Mouse (Mus musculus): ENCODE results near the gene Prr36. TPM values are rescaled to one million over a fixed set of nuclear protein-coding genes. Genes with fewer than 3 reads are reported as not detected.

Prr36 gene
- polyA plus RNA-seq, 1 experiment from 2014 or later, result 0.99 TPM

DNA sequence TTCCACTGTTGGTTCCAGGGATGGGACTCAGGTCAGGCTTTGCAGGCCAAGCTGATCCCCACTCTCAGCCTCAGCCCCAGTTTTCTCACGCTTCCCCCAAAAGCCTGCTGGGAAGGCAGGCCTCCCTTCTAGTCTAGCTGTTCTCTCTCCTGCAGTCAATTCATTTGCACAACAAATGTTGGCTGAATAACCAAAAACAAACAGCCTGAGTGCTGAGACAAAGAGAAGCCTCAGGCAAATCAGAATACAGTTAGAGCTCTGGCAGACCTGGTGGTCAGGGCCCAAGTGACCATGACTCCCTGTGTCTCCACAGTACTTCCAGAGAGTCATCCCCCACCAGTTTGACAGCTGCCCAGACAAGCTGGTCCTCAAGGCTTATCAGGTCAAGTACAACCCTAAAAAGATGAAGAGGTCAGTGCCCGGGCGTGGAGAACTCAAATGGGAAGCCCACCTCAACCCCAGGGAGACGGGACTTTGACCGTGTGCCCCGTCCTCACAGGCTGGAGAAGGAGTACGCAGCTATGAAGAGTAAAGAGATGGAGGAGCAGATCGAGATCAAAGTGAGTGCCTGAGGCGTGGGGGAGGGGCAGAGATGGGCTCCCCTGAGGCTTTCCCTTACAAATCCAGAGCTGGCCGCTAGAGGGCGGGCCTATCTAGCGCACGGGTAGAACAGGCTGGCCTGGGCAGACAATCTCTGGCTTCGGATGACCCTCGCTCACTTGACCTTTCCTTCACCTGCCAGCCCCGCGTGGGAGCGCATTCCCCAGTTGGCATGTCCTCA, 24.3 kb downstream of the Prr36 start:
- no peak overlapping the region for H3K4me3 ChIP-seq (ENCODE audit: low read depth, low read length)
- TF ChIP-seq CTCF (IDR thresholded peaks at IDR 0.05) (peak; percentile 92), EP300 (IDR thresholded peaks at IDR 0.05) (no peak)
- no peak overlapping the region for H3K27ac ChIP-seq (ENCODE audit: low read length)
- H3K36me3 ChIP-seq (ENCODE audit: insufficient read depth, low read length), result no peaks in the 10 kb centered on the region
- no peaks in the 10 kb centered on the region for H3K4me1 ChIP-seq (ENCODE audit: insufficient read depth, low read depth, low read length)
- DNase-seq (ENCODE audit: low spot score) (peak; percentile 89), ATAC-seq (peak; percentile 90)
- no peaks in the 10 kb centered on the region for H3K9me3 ChIP-seq (ENCODE audit: low read length)
- H3K27me3 ChIP-seq (replicated peaks; ENCODE audit: insufficient read depth, low read length), result no peaks in the 10 kb centered on the region
- H3K4me2 ChIP-seq (replicated peaks; ENCODE audit: low read depth, low read length), result no peak overlapping the region
- no peak overlapping the region for H3K9ac ChIP-seq (replicated peaks; ENCODE audit: low read depth)
- 10% methylated on average over 18 of the region's 18 CpGs for WGBS

DNA sequence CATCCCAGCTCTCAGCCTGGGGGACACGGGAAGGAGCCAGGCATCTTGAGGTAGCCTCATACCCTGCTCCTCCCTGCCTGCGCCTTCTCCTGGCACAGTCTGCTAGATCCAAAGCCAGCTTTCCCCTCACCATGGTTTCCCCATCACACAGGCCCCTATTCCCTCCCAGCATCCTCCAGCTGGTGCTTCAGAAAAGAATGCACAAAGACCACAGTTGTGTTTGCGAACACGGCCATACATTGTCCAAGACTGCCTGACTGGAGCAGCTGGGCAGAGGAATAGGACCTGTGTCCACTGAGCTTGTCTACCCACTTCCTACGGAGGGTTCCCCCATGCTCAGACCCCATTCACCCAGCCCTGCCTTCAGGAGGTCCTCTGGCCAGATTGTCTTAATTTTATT, 25.0 kb downstream of the Prr36 start:
- no peak overlapping the region for H3K4me2 ChIP-seq (replicated peaks; ENCODE audit: low read depth, low read length)
- H3K27ac ChIP-seq (ENCODE audit: low read length), result no peak overlapping the region
- no peak for ATAC-seq
- H3K36me3 ChIP-seq (ENCODE audit: insufficient read depth, low read length), result peaks cover 3% of the 10 kb centered on the region; the same call in 1 of the 2 replicates
- no peak for TF ChIP-seq EP300 (IDR thresholded peaks at IDR 0.05)
- no peak for TF ChIP-seq CTCF (IDR thresholded peaks at IDR 0.05)
- H3K9ac ChIP-seq (replicated peaks; ENCODE audit: low read depth), result no peak overlapping the region
- 55% methylated on average over 5 of the region's 5 CpGs for WGBS
- H3K9me3 ChIP-seq (ENCODE audit: low read length), result no peaks in the 10 kb centered on the region
- H3K4me3 ChIP-seq (ENCODE audit: low read depth, low read length), result no peak overlapping the region
- no peak for DNase-seq (ENCODE audit: low spot score)
- no peaks in the 10 kb centered on the region for H3K4me1 ChIP-seq (ENCODE audit: insufficient read depth, low read depth, low read length)
- H3K27me3 ChIP-seq (replicated peaks; ENCODE audit: insufficient read depth, low read length), result no peaks in the 10 kb centered on the region

DNA sequence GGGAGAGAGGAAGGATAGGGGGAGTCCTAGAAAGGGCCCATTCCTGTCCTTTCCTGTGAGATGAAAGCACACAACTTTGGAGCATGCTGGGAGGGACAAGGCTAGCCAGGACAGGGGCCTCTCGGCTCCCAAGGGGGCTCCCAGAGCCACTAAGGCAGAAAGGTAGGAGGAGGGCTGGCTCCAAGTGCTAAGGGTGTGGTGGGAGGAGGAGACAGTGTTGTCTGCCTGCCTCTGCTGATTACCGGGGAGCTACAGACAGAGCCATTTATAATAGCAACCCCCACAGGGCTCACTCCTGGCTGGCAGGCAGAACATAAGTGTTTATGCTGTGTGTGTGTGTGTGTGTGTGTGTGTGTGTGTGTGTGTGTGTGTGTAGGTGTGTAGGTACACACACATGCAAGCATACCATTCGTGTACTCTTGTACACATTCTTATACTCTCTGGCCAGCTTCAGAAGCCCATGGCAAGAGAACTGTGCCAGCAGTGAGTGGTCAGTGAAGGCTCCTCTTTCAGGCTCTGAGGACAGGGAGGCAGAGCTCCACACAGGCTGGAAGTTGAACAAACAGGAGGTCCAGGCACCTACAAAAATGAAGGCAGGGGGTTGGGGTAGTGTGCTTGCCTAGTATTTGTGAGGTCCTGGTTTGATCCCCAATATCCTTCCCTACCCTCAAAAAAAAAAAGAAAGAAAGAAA, 28.1 kb downstream of the Prr36 start:
- H3K9me3 ChIP-seq (ENCODE audit: low read length), result no peaks in the 10 kb centered on the region
- H3K4me2 ChIP-seq (replicated peaks; ENCODE audit: low read depth, low read length), result no peak overlapping the region
- H3K4me3 ChIP-seq (ENCODE audit: low read depth, low read length), result no peak overlapping the region
- H3K36me3 ChIP-seq (ENCODE audit: insufficient read depth, low read length), result peaks cover 18% of the 10 kb centered on the region; the same call in 1 of the 2 replicates
- no peaks in the 10 kb centered on the region for H3K4me1 ChIP-seq (ENCODE audit: insufficient read depth, low read depth, low read length)
- no peaks in the 10 kb centered on the region for H3K27me3 ChIP-seq (replicated peaks; ENCODE audit: insufficient read depth, low read length)
- no peak for TF ChIP-seq EP300 (IDR thresholded peaks at IDR 0.05)
- TF ChIP-seq CTCF (IDR thresholded peaks at IDR 0.05), result no peak
- no peak overlapping the region for H3K27ac ChIP-seq (ENCODE audit: low read length)
- 25% methylated on average over 3 of the region's 3 CpGs for WGBS
- H3K9ac ChIP-seq (replicated peaks; ENCODE audit: low read depth), result no peak overlapping the region
- DNase-seq (ENCODE audit: low spot score), result no peak
- no peak for ATAC-seq

DNA sequence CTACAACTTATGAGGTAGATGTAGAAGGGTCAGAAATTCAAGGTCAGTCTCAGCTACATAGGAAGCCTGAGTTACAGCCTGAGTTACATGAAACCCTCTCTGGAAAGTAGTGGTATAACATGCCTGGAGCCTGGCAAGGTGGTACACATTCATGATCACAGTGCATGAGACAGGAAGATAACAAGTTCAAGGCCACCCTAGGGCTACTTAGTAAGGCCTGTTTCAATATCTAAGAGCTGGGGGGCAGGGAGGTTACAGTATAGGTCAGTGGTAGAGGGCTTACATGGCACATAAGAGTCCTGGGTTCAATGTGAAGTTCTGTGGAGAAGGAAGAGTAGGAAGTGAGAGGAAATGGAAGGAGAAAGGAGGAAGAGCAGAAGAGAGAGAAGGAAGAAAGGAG, 28.7 kb downstream of the Prr36 start:
- no peak overlapping the region for H3K4me2 ChIP-seq (replicated peaks; ENCODE audit: low read depth, low read length)
- H3K27me3 ChIP-seq (replicated peaks; ENCODE audit: insufficient read depth, low read length), result no peaks in the 10 kb centered on the region
- DNase-seq (ENCODE audit: low spot score) (no peak), ATAC-seq (no peak)
- no peak overlapping the region for H3K4me3 ChIP-seq (ENCODE audit: low read depth, low read length)
- H3K9ac ChIP-seq (replicated peaks; ENCODE audit: low read depth), result no peak overlapping the region
- no peak overlapping the region for H3K27ac ChIP-seq (ENCODE audit: low read length)
- H3K36me3 ChIP-seq (ENCODE audit: insufficient read depth, low read length), result peaks cover 18% of the 10 kb centered on the region; the same call in 1 of the 2 replicates
- TF ChIP-seq CTCF (IDR thresholded peaks at IDR 0.05) (no peak), EP300 (IDR thresholded peaks at IDR 0.05) (no peak)
- H3K4me1 ChIP-seq (ENCODE audit: insufficient read depth, low read depth, low read length), result no peaks in the 10 kb centered on the region
- H3K9me3 ChIP-seq (ENCODE audit: low read length), result no peaks in the 10 kb centered on the region

DNA sequence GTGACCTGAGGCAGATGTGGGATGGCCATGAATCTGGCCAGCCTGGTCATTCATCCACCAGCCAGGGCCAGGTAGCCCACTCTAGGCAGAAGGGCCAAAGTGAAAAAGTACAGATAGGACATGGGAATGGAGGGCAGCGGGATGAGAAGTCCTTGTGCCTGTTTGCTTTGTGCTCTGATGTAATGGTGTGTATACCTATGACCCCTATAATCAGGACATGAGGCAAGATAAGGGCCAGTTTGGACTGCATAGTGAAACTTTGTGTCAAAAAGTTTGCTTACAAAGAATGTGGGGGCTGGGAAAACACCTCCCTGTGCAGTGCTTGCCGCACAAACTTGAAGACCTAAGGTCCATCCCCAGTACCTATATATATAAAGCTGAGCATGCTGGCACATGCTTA, 31.1 kb downstream of the Prr36 start:
- Histone ChIP-seq H3K4me3 (ENCODE audit: low read depth, low read length) (no peak overlapping the region), H3K9ac (replicated peaks; ENCODE audit: low read depth) (no peak overlapping the region), H3K27ac (ENCODE audit: low read length) (no peak overlapping the region), H3K9me3 (ENCODE audit: low read length) (no peaks in the 10 kb centered on the region), H3K4me2 (replicated peaks; ENCODE audit: low read depth, low read length) (no peak overlapping the region), H3K36me3 (ENCODE audit: insufficient read depth, low read length) (peaks cover 18% of the 10 kb centered on the region; the same call in 1 of the 2 replicates), H3K4me1 (ENCODE audit: insufficient read depth, low read depth, low read length) (no peaks in the 10 kb centered on the region), H3K27me3 (replicated peaks; ENCODE audit: insufficient read depth, low read length) (no peaks in the 10 kb centered on the region)
- ATAC-seq, result no peak
- TF ChIP-seq EP300 (IDR thresholded peaks at IDR 0.05), result no peak
- DNase-seq (ENCODE audit: low spot score), result no peak
- 80% methylated on average over 2 of the region's 2 CpGs for WGBS

DNA sequence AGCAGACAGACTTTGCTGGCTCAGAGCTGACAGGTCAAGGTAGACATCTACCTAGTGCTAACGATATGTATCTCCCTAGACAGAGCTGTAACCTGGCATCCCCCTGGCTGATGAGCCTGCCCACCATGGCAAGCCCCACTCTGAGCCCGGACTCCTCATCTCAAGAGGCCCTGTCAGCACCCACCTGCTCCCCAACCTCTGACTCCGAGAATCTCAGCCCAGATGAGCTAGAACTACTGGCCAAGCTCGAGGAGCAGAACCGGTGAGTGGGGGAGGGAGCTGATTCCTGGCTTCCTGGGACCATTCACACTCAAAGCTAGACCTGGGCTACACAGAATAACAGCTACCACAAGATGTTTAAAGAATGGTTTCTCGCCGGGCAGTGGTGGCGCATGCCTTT, 33.9 kb downstream of the Prr36 start:
- DNase-seq (ENCODE audit: low spot score) (no peak), ATAC-seq (no peak)
- peaks cover 18% of the 10 kb centered on the region; the same call in 1 of the 2 replicates for H3K36me3 ChIP-seq (ENCODE audit: insufficient read depth, low read length)
- no peak overlapping the region for H3K27ac ChIP-seq (ENCODE audit: low read length)
- no peaks in the 10 kb centered on the region for H3K27me3 ChIP-seq (replicated peaks; ENCODE audit: insufficient read depth, low read length)
- no peak overlapping the region for H3K4me2 ChIP-seq (replicated peaks; ENCODE audit: low read depth, low read length)
- TF ChIP-seq EP300 (IDR thresholded peaks at IDR 0.05) (no peak), CTCF (IDR thresholded peaks at IDR 0.05) (no peak)
- H3K4me1 ChIP-seq (ENCODE audit: insufficient read depth, low read depth, low read length), result no peaks in the 10 kb centered on the region
- no peak overlapping the region for H3K9ac ChIP-seq (replicated peaks; ENCODE audit: low read depth)
- 82% methylated on average over 8 of the region's 8 CpGs for WGBS
- no peak overlapping the region for H3K4me3 ChIP-seq (ENCODE audit: low read depth, low read length)
- H3K9me3 ChIP-seq (ENCODE audit: low read length), result no peaks in the 10 kb centered on the region

Measured in lung, postnatal 0 days (tissue).